Mouse (Mus musculus) hindbrain, embryonic 15.5 days (tissue): ENCODE data around the gene Slc4a1ap. TPM values are rescaled to one million over a fixed set of nuclear protein-coding genes. Genes with fewer than 3 reads are reported as not detected.
"Not testable (repeated sequence)": the region's sequence is repeated elsewhere in the genome, so short reads cannot be mapped to it uniquely, and the experiment has no call there.

Source experiments
- ATAC-seq: fragments of 200-750 bp; cut with Nextera tagmentation; 2 replicates; pipeline ENCODE4 v1.8.0; 2017; ENCODE audit warnings: low read depth, moderate number of reproducible peaks, moderate TSS enrichment; ENCODE audit not compliant: low FRiP score
- H3K27ac ChIP-seq: fragments of 300-500 bp; sonication (generic); replicated peaks from 2 replicates; pipeline ENCODE4 v1.5.1; 2015; ENCODE audit warnings: mild to moderate bottlenecking, inconsistent platforms
- H3K27me3 ChIP-seq: fragments of 300-500 bp; sonication (generic); 2 replicates; pipeline ENCODE4 v1.6.1; 2015; ENCODE audit warnings: control low read depth, inconsistent platforms
- H3K36me3 ChIP-seq: fragments of 300-500 bp; sonication (generic); 2 replicates; pipeline ENCODE4 v1.6.1; 2015; ENCODE audit warnings: control low read depth, inconsistent platforms
- H3K4me1 ChIP-seq: fragments of 300-500 bp; sonication (generic); replicated peaks from 2 replicates; pipeline ENCODE4 v1.6.1; 2015; ENCODE audit warnings: control low read depth, inconsistent platforms
- H3K4me2 ChIP-seq: fragments of 300-500 bp; sonication (generic); 2 replicates; pipeline ENCODE4 v1.6.1; 2015; ENCODE audit warnings: moderate library complexity, mild to moderate bottlenecking, inconsistent platforms
- H3K4me3 ChIP-seq: fragments of 300-500 bp; sonication (generic); 2 replicates; pipeline ENCODE4 v1.5.1; 2015; ENCODE audit warnings: mild to moderate bottlenecking, inconsistent platforms
- H3K9ac ChIP-seq: fragments of 300-500 bp; sonication (generic); 2 replicates; pipeline ENCODE4 v1.6.1; 2015; ENCODE audit warnings: inconsistent platforms
- H3K9me3 ChIP-seq: fragments of 300-500 bp; sonication (generic); 2 replicates; pipeline ENCODE4 v1.6.1; 2016; ENCODE audit warnings: control low read depth, inconsistent platforms
- WGBS: fragments of 180-500 bp; shearing (Covaris S2); methylation state at CpG from one replicate; pipeline ENCODE4 v1.1.7; 2015; 5-methylcytosine and 5-hydroxymethylcytosine counted together
- polyA plus RNA-seq: library from polyadenylated mRNA; unstranded; fragments of >200 nt; fragmentation: Nextera tagmentation; extraction: Ambion mirVana; gene quantifications from 2 replicates; pipeline ENCODE4 v1.2.1, GENCODE M21; 2015

Slc4a1ap gene
- polyA plus RNA-seq, 1 experiment from 2014 or later = 32.0 TPM

DNA sequence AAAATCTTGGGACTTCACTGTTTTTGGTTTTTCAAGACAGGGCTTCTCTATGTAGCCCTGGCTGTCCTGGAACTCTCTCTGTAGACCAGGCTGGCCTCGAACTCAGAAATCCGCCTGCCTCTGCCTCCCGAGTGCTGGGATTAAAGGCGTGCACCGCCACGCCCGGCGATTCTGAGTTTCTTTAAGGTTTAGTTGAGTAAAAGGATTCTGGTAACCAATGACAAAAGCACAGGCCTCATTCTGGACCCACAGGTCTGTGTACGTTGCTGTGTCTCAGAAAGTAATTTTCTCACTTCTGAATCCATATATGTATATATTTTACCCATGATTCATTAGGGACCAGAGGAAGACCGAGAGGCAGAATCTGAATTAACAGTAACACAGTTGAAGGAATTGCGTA, 912 bp downstream of the Slc4a1ap start, which contains the start of gene Supt7l:
Gene Supt7l, minus strand, starts transcription at position 101 of the 400 bp plus-strand sequence.
- H3K4me1 ChIP-seq = peaks cover 38% of the 10 kb centered on the region
- H3K27me3 ChIP-seq, ATAC-seq, H3K9me3 ChIP-seq: not testable (repeated sequence)
- H3K9ac ChIP-seq = peak within 1 kb of the TSS; percentile 90
- peak within 1 kb of the TSS; percentile 98 for H3K4me2 ChIP-seq
- WGBS = 82% methylated on average over 11 of the region's 11 CpGs
- peak within 1 kb of the TSS; percentile 93 for H3K4me3 ChIP-seq
- peak within 1 kb of the TSS; percentile 89 for H3K27ac ChIP-seq
- peaks cover 27% of the 10 kb centered on the region for H3K36me3 ChIP-seq

DNA sequence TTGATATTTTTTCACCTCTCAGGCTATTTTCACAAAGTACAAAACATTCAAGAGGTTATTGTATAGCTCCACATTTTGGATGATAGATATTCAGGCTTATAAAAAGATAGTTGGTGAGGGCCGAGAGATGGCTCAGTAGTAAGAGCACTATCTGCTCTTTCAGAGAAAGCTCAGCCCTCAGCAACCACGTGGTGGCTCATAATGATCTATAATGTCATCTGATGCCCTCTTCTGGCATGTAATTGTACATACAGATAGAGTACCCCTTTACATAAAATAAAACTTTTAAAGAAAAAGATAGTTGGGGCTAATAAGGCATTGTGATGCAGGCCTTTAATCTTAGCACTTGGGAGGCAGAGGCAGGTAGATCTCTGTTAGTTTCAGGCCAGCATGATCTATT, 1.8 kb downstream of the Slc4a1ap start:
- Histone ChIP-seq H3K9me3 (no peaks in the 10 kb centered on the region), H3K36me3 (peaks cover 35% of the 10 kb centered on the region), H3K27ac (no peak overlapping the region), H3K9ac (no peak overlapping the region), H3K27me3 (no peaks in the 10 kb centered on the region), H3K4me1 (peaks cover 38% of the 10 kb centered on the region), H3K4me2 (peak overlapping the region; percentile 98), H3K4me3 (0 out of 2 replicates have a peak overlapping the region, but pooled peaks have one; percentile 93)
- no peak for ATAC-seq
- 64% methylated on average over 2 of the region's 2 CpGs for WGBS

DNA sequence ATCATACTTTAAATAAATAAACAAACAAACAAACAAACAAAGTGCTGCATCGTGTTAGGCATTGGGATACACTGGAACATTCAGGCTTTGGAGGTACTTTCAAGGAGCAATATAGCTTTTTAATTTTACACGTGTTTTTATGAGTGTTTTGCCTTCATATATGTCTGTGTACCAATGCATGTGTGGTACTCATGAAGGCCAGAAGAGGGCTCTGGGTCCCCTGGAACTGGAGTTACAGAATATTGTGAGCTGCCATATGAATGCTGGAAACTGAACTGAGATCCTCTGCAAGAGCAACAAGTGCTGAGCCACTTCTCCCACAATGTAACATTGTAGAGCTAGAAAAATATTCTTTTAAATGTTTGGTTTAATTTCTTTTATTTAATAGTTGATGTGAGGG, 8.4 kb downstream of the Slc4a1ap start:
- no peak overlapping the region for H3K4me3 ChIP-seq
- ATAC-seq = no peak
- H3K27me3 ChIP-seq = no peaks in the 10 kb centered on the region
- H3K36me3 ChIP-seq = peaks cover 85% of the 10 kb centered on the region
- no peak overlapping the region for H3K4me2 ChIP-seq
- no peak overlapping the region for H3K9ac ChIP-seq
- no peaks in the 10 kb centered on the region for H3K9me3 ChIP-seq
- H3K27ac ChIP-seq = no peak overlapping the region
- H3K4me1 ChIP-seq = no peaks in the 10 kb centered on the region
- 93% methylated on average over 2 of the region's 2 CpGs for WGBS

DNA sequence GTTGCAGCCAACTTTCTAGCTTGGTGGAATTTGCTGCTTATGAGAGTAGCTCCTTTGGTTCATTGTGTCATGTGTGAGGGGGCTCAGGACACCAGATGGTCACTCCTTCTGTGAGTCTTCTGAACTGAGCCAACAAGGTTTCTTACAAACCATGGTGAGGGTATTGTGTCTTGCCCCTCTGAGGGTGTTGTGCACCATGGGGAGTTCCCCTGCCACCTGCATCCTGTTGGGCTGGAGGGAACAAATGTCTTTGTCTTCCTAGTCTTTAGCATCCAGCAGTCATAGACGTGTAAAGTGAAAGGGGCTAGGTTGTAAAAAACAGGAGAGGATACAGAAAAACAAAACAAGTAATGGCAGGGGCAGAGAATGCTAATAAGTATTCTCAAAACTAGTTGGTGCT, 32.6 kb downstream of the Slc4a1ap start:
- WGBS = 29% methylated on average over 1 of the region's 1 CpGs

DNA sequence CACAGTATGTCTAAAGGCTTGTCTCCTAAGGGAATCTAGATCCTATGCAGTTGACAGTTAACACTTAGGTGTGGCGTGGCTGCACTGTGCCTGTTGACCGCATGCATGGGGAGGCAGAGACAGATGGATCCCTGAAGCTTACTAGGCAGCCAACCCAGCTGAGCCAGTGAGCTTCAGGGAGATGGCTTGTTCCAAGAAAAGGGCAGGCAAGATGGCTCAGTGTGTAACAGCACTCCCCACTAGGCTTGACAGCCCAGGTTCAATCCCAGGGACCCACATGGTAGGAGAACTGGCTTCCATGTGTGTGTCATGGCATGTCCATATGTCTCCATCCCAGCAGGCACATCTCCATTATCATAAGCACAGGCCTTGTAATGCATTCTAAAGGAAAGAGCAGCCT, 33.6 kb downstream of the Slc4a1ap start:
- Histone ChIP-seq H3K36me3 (peaks cover 16% of the 10 kb centered on the region), H3K4me2 (no peak overlapping the region), H3K4me3 (no peak overlapping the region), H3K4me1 (no peaks in the 10 kb centered on the region), H3K27me3 (no peaks in the 10 kb centered on the region), H3K27ac (no peak overlapping the region), H3K9ac (no peak overlapping the region), H3K9me3 (no peaks in the 10 kb centered on the region)
- WGBS = 97% methylated on average over 2 of the region's 2 CpGs
- no peak for ATAC-seq

More for the DNA sequence above, 32.6 kb downstream of the Slc4a1ap start:
- Histone ChIP-seq H3K4me2 (no peak overlapping the region), H3K9me3 (no peaks in the 10 kb centered on the region), H3K27me3 (no peaks in the 10 kb centered on the region), H3K27ac (no peak overlapping the region), H3K9ac (no peak overlapping the region), H3K36me3 (peaks cover 24% of the 10 kb centered on the region), H3K4me1 (no peaks in the 10 kb centered on the region), H3K4me3 (no peak overlapping the region)
- ATAC-seq = no peak

DNA sequence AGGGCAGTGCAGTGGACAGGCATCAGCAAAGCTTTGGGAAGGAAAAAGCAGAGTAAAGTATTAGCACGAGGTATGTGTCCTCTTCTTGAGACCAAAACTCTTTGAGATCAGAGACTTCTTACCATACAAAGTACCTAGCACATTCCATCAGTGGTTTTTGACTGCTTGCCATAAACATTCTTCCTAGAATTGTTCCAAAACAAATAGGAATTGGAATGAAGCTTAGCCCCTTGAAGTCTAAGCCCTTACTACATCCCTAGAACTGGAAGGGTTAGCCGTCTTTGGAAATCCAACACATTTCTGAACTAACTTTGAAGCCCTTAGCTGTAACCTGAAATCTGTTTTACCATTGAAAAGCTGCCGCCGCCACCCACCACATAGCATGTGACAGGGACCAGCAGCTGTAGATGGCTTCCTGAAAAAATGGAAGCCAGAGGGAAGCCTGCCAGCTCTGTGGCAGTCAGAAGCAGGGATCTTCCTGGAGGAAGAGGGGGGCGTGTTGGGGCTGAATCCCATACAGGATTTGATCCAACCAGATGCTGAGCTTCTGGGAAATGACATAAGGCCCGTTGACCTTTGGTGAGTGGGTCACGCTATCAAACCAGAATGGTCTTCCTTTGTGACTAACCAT, 35.4 kb downstream of the Slc4a1ap start:
- Histone ChIP-seq H3K27ac (no peak overlapping the region), H3K4me3 (no peak overlapping the region), H3K27me3 (no peaks in the 10 kb centered on the region), H3K9ac (no peak overlapping the region), H3K4me2 (no peak overlapping the region), H3K4me1 (no peaks in the 10 kb centered on the region), H3K9me3 (no peaks in the 10 kb centered on the region), H3K36me3 (peaks cover 4% of the 10 kb centered on the region)
- no peak for ATAC-seq
- WGBS = 86% methylated on average over 7 of the region's 7 CpGs

DNA sequence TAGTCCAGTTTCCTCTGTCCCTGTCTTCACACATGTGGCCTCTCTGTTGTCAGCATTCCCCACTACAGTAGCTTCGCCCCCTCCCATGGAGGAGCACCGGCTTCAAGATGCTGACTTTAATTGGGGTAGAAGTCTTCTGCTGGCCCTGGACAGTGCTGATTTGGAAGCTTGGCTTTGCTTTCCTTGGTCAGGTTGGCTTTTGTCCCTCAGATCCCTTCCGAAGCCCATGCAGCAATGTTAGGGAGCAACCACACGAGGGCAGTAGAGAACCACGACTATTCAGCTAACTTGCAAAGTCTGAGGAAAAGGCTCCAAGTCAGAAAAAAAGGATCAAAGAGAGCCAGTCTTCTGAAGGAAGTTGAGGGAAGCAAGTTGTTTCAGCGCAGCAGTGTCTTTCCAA, 36.7 kb downstream of the Slc4a1ap start:
- Histone ChIP-seq H3K4me2 (no peak overlapping the region), H3K4me3 (no peak overlapping the region), H3K9me3 (no peaks in the 10 kb centered on the region), H3K4me1 (no peaks in the 10 kb centered on the region), H3K36me3 (0 out of 2 replicates have a peak, but pooled peaks cover 2% of the 10 kb centered on the region), H3K9ac (no peak overlapping the region), H3K27ac (no peak overlapping the region), H3K27me3 (no peaks in the 10 kb centered on the region)
- peak; percentile 73 for ATAC-seq
- WGBS = 11% methylated on average over 6 of the region's 6 CpGs

DNA sequence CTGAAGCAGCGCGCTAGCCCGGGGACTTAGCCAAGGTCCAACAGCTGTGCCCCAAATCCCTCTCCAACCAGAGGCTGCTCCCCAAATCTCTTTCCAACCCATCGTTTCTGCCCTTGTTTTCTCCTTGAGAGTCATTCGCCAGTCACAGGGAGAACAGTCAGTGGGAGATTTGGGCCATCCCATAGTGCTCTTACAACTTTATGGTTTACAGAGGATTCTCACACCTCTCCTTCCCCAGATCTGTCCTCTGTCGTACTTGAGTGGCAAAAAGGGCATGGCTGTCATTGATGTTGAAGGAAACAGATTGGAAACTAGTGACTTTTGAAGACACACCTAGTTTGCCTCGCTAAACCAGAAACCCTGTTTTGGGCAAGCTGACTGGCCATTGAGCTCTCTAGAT, 37.1 kb downstream of the Slc4a1ap start:
- Histone ChIP-seq H3K4me3 (no peak overlapping the region), H3K36me3 (0 out of 2 replicates have a peak, but pooled peaks cover 2% of the 10 kb centered on the region), H3K4me1 (no peaks in the 10 kb centered on the region), H3K9ac (no peak overlapping the region), H3K4me2 (no peak overlapping the region), H3K9me3 (no peaks in the 10 kb centered on the region), H3K27ac (no peak overlapping the region), H3K27me3 (no peaks in the 10 kb centered on the region)
- WGBS = 51% methylated on average over 7 of the region's 7 CpGs
- ATAC-seq = no peak

DNA sequence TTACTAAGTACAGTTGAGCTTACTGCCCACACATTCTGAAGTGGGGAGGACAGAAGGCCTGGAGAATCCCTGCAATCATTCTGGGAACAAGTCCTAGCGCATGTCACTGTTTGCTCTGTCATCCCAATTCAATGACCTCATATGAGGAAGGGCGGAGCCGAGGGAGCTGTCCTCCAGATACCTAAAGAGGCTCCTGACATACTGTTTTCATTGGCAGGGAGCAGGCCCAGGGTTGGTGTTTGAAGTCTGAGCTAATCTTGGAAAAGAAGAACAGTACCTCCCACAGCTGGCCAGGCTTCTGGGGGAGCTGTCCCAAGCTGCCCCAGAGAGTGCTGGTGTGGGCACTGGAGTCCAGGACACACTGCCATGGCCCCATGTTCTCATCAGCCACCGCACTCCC, 38.2 kb downstream of the Slc4a1ap start:
- Histone ChIP-seq H3K9me3 (no peaks in the 10 kb centered on the region), H3K36me3 (no peaks in the 10 kb centered on the region), H3K27me3 (no peaks in the 10 kb centered on the region), H3K4me1 (no peaks in the 10 kb centered on the region), H3K9ac (no peak overlapping the region), H3K27ac (no peak overlapping the region), H3K4me3 (no peak overlapping the region), H3K4me2 (no peak overlapping the region)
- 94% methylated on average over 4 of the region's 4 CpGs for WGBS
- no peak for ATAC-seq

DNA sequence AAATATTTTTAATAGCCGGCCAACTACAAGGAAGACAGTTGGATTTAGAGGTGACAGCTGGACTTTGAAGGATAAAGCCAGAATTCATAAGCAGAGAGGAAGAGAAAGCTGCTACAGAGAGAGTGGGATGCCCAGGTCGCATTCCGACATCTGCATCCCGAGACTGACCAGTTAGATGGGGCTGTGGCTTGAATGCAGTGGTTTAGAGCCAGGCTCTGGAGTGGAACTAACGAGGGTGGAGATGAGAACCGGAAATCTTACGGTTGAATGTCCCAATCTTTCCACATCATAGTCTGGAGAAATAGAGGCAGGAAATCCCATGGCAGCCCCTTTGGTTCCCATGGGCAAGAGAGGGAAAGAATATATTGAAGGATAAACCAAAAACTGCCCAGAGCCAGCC, 39.2 kb downstream of the Slc4a1ap start:
- Histone ChIP-seq H3K9me3 (no peaks in the 10 kb centered on the region), H3K9ac (no peak overlapping the region), H3K4me1 (peaks cover 5% of the 10 kb centered on the region), H3K4me3 (no peak overlapping the region), H3K4me2 (no peak overlapping the region), H3K27me3 (no peaks in the 10 kb centered on the region), H3K36me3 (no peaks in the 10 kb centered on the region), H3K27ac (no peak overlapping the region)
- no peak for ATAC-seq
- 67% methylated on average over 7 of the region's 7 CpGs for WGBS

DNA sequence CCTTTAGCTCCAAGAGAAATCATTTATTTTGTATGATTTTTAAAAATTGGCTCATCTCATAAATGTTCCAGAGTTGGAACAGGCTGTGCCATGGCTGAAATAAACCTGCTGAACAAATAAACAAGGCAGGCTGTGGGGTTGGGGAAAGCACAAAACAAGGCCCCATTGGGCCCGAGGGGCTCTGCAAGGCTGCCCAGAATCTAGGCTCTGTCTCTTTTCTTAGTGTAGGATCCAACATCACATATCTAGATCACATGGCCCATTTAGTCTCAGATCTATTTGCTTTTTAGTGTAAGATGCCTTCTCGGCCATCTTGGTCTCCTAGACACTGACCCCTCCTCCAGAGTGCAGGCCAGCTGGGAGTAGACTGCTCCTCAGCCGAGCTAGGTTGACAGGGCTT, 39.7 kb downstream of the Slc4a1ap start:
- Histone ChIP-seq H3K27me3 (no peaks in the 10 kb centered on the region), H3K36me3 (no peaks in the 10 kb centered on the region), H3K9me3 (no peaks in the 10 kb centered on the region), H3K4me1 (peaks cover 7% of the 10 kb centered on the region), H3K4me3 (no peak overlapping the region), H3K4me2 (no peak overlapping the region), H3K27ac (no peak overlapping the region), H3K9ac (no peak overlapping the region)
- WGBS = 39% methylated on average over 3 of the region's 3 CpGs
- ATAC-seq = no peak

DNA sequence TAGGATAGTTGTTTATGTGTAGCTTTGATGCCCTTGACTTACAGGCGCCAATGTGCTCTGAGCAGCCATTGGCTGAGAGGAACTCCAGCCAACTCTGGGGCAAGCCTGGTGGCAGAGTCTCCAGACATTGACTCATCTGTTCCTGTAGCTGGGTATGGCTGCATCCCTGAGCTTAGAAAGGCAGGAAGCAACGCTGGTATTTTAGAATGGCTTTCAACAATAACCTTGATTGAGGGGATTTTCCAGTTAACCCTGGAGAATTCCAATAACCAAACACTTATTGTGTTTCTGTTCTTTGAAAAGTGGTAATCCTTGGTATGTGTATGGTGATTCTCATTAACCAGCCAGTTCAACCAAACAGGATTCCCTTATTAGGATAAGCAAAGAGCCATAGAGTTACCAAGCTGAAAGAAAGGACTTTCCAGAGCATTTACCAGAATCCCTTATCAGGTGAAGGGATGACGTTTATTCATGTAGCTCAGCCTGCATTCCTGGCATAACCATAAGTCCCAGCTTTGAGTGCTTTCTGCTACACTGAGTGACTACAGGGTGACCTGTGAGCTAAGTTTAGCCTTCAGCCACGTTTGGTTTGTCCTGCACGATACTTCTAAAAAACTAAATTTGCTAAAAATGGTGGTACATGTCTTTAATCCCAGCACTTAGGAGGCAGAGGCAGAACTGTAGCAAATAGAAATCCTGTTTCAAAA, 41.3 kb downstream of the Slc4a1ap start:
- H3K4me1 ChIP-seq = peaks cover 7% of the 10 kb centered on the region
- H3K4me3 ChIP-seq = no peak overlapping the region
- H3K9me3 ChIP-seq = no peaks in the 10 kb centered on the region
- no peak for ATAC-seq
- 88% methylated on average over 5 of the region's 5 CpGs for WGBS
- H3K27me3 ChIP-seq = no peaks in the 10 kb centered on the region
- H3K36me3 ChIP-seq = no peaks in the 10 kb centered on the region
- no peak overlapping the region for H3K9ac ChIP-seq
- no peak overlapping the region for H3K4me2 ChIP-seq
- no peak overlapping the region for H3K27ac ChIP-seq
